Mouse (Mus musculus) E14TG2a.4 (cell line): ENCODE measurements around the gene Slc25a39.

ENCODE experiments used
- CTCF ChIP-seq: conservative IDR thresholded peaks from 2 replicates; pipeline ENCODE4 v1.5.1; 2014; ENCODE audit warnings: low read length
- POU5F1 ChIP-seq: IDR thresholded peaks from 2 replicates; pipeline ENCODE4 v1.6.1; 2014; ENCODE audit warnings: low read length, borderline replicate concordance

DNA sequence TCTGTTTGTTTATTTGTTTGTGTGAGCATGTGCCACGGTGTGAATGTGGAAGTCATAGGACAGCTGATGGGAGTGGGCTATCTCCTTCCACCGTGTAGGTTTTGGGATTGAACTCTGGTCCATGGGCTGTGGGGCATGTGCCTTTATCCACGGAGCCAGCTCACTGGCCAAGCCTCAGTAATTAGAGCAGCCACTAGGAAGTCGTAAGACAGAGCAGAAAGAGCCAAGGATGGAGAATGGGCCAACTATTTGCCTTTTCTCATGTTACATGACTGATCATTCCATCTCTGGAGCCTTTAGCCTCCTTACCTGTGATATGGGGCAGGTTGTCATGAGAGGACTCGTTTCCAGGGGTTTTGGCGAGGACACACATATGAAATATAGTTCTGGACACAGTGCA is 11.5 kb downstream of the Slc25a39 start:
- TF ChIP-seq CTCF (no peak), POU5F1 (no peak)
